Mouse (Mus musculus): Measurements from ENCODE around the gene Fmo3.

Fmo3 gene

DNA sequence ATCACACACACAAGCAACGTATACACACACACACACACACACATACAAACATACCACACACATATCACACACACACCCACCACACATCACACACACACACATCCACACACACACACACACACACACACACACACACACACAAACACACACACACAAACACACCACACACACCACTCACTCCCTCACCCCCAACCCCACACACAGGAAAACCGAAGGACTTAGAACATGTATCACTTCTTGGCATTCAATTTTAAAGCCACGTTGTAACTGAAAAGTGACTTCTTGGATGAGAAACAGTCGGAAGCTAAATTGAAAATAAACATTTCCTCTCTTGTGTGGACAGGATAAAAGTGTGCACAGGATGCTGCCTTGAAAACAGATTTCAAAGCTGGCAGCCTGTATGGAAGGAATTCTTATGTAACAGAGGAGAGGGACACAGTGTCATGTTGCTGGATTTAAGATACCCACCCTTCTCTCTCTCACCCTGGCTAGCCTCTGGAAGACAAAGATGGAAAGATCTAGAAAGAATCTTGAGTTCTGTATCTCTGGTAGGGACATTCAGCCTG, 52.9 kb downstream of the Fmo3 start:
- DNase-seq (ENCODE audit: low read depth, low spot score), result no peak

DNA sequence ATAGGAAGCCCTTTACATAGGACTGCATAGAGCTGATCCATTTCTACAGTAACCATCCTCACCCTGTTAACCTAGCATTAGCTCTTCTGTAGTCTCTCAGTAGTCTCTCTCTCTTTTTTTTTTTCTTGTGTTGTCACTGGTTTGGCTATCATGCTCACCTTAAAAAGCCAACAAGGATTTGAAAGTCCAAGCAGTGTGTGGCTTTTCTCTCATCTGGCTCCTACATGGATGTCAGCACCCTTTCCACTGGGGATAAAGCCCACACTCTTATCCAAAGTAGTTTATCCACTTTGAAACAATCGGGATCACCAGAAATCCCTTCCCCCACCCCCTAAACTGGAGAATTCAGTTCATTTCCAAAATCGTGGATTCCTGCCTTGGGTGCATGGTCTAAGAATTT, 53.7 kb downstream of the Fmo3 start:
- no peak for DNase-seq (ENCODE audit: low read depth, low spot score)

- DNase-seq (ENCODE audit: low read depth, low spot score), result no peak
Observed at GRCm38 (mm10) chr1:162929146-162929545, 55.2 kb downstream of the Fmo3 start.

GRCm38 (mm10) chr1:162925121-162925520, 59.2 kb downstream of the Fmo3 start:
- DNase-seq (ENCODE audit: low read depth, low spot score), result no peak

- no peak for DNase-seq (ENCODE audit: low read depth, low spot score)
Observed at GRCm38 (mm10) chr1:162916661-162917060, 67.7 kb downstream of the Fmo3 start.

- DNase-seq (ENCODE audit: low read depth, low spot score), result no peak
Observed at GRCm38 (mm10) chr1:162914932-162915556, 69.3 kb downstream of the Fmo3 start.

GRCm38 (mm10) chr1:162912085-162912484, 72.2 kb downstream of the Fmo3 start:
- no peak for DNase-seq (ENCODE audit: low read depth, low spot score)
